Mouse (Mus musculus): ENCODE measurements at regions not wholly inside any gene's neighbourhood (a gene's known extent, or its start where the extent isn't known, plus 50 kb on each side); places are given as distances from the start of the nearest gene placed in this dataset.

DNA sequence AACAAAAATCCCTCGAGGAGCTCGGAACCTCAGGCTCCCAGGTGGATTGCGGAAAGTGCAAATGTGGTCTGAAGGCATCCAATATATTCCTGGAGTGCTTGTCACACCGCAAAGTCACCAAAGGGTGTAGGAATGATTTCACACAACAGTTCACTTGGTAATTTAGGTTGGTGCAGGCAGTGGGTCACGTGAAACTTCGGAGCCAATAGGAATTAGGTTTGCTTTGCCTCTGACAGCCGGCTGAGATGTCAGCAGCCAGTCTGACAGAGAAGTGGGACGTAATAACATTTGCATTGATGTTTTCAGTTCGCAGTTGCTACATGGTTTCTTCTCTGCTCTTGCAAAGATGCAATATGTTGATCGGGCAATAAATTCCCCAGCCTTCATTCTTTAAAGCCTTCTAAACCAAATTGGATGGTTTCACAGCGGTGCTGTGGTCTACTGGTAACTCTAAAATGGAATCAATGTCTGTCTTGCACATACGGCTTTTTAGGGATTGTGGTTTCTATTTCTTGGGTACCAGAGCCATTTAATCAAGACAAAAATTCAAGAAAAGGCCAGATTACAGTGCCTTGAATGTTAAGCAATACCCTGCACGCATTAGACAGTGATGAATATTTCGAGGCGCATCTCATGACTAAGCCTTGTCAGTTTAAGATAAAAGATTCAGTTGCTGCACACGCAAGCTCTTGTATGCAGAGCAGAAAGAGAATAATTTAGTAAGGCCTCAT is 149.2 kb downstream of the Mtx2 start:
- ATAC-seq (ENCODE audit: poor library complexity, severe bottlenecking): no peak

DNA sequence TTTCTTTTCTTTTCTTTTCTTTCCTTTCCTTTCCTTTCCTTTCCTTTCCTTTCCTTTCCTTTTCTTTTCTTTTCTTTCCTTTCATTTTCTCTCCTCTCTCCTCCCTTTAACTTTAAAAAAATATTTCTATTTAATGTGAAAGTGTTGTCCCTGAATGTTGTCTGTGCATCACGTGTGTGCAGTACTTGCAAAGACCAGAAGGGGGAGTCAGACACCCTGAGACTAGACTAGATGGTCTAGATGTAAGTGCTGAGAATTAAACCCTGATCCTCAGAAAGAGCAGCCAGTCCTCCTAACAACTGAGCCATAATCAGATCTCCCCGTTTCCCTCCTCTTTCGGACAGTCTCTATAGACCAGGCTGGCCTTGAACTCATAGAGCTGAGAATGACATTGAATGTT is 151.7 kb downstream of the Mtx2 start:
- no peak for ATAC-seq (ENCODE audit: poor library complexity, severe bottlenecking)

DNA sequence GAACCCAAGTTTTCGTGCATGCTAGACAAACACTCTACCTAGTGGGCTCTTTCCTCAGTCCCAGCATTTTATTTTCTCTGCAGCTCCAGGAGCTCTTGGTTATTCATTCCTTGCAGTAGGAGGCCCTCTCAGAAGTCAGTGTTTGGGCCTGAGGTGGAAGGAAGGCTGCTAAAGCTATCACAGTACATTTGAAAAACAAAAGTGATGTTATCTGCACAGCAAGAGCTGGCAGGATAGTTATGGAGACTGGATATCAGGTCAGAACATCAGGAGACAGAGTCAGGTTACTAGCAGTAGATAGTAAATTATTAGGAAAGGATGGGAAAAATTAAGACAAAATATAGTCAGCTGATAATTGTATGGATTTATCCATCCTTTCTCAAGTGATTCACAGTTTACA is 152.2 kb downstream of the Mtx2 start:
- ATAC-seq (ENCODE audit: poor library complexity, severe bottlenecking): no peak

DNA sequence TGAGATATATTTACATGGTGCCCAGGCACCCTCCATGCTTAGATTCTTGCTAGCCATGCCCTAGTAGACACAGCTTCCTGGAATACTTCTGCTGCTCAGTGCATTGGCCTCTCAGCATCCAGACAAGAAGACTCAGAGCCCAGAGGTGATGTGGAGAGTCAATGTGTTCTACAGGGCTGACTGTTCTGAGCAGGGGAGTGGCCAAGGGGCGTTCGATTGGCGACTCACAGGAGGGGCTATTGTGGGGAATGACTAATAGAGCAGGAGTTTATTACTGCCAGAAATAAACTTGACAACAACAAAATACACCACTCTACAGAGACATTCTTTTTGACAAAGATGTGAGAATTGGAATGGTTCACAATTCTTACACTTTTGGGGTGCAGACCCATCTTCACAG is 156.3 kb downstream of the Mtx2 start:
- no peak for ATAC-seq (ENCODE audit: poor library complexity, severe bottlenecking)

DNA sequence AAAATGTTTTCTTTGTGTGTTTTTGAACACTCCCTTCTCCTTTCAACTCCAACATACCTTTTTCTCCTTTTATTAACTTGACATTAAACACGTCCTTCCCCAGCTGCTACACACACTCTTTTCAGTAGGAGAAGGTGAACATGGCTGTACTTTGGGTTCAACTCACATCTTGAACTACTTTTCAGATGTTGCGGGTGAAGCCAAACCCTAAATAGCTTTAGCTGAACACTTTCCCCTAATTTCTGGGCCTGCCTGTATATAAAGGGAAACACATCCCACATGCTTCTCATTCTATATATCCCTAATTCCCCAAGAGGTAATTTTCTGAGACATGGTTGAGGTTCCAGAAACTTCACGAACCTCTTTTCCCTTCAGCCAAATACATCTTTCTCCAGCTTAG is 168.2 kb downstream of the Mtx2 start:
- ATAC-seq (ENCODE audit: poor library complexity, severe bottlenecking): no peak

DNA sequence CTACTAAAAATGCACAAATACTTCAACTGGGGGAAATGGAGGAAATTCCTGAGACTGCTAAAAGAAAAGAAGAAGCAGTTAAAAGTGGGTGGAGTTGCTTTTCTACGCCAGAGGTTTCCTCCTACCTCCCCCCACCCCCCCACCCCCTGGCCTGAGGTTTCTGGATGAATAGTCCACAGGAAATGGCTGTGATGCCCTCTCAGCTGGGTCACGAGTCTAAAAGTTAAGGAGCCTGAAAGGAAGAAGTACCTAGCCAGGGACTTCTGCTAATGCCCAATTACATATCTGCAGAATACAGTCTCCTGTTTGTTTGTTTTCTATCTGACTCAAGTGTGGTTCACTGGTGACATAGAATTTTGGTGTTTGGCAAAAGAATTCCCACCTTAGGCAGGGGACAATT is 169.4 kb downstream of the Mtx2 start:
- ATAC-seq (ENCODE audit: poor library complexity, severe bottlenecking): no peak

DNA sequence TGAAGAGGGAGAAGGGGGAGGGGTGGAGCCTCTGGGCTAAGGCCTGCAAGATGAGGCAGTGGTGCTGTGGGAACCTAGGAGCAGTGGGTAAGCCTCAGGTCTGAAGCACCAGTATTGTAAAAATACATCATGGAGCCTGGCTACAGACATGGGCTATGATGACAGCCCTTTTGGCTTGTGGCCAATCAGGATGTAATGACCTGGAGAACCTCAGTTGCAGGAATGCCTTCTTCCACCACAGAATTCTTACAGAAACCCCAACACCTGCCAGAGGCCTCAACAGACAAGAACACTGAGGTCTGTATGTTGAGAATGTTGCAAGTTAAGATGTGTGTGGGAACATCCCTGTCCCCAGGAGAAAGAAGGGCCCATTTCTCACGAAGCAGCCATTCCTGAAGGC is 172.1 kb downstream of the Mtx2 start:
- no peak for ATAC-seq (ENCODE audit: poor library complexity, severe bottlenecking)

DNA sequence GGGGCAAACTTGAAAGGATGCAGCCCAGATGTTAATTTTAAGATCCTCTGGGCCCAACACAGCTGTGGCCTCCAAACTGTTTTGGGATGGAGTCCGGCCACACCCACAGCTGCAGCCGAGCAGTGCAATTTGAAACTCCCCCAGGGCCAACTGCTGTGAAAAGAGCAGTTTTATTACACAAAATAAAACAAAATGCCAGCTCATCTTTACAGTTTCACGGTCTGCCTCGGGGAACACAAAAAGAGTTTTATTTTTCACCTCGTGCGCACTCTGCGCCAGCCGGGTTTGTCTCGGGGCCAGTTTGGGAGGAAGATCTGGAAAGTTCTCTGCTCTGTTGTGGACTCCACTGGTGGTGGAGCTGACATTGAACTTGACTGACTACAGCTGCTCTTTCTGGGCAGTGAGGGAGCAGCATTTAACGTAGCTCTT is 174.8 kb downstream of the Mtx2 start:
- ATAC-seq (ENCODE audit: poor library complexity, severe bottlenecking): no peak

DNA sequence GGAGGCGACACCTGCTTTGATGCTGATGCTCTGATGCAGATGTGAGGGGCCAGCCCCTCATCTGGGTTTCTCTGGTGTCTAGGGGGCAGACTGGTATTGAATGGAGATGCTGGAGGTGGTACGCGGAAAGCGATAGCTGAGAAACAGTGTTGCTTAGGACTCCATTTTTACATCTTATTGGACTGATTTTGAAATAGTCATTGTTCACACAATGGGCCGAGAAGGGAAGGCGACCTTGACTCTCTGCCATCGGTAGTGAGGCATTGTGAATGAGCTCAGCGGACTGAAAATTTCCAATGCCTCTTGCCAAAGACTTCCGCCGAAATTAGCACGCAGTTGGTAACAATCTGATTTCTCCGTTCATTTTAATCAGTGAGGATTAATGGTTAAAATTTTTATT is 177.0 kb downstream of the Mtx2 start:
- ATAC-seq (ENCODE audit: poor library complexity, severe bottlenecking): no peak

DNA sequence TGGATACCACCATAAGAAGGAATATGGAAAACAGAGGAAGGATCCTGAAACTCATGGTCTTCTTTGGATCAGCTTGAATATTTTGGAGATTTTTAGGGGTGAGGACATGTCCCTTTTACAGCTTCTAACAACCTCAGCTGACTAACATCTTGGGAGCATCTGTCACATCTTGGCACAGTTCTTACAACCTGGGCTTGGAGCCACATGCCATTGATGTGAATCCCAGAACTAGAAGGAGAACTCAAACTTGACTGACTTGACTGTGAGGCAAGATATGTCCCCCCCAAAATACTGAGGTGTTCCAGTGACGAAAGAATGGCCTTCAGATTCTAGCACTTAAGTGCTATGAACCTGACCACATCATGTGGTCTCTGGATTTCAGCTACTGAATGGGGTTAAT is 182.5 kb downstream of the Mtx2 start:
- ATAC-seq (ENCODE audit: poor library complexity, severe bottlenecking): no peak

DNA sequence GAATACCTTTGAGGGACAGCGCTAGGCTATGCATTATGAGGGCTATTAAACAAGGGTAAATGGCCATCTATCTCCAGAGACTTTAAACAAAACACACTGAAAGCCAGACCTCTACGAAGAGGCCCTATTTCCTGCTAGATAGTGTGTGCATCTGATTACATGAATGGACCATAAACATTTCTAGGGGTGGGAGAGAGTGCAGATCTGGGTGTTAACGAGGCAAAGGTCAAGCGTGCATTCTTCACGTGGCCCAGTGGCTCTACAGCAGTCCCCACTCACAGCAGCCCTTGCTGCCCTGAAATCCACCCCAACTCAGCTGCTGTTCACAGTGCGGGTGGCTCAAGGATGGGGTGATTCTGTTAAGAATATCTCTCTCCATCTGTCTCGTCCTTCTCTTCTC is 185.0 kb downstream of the Mtx2 start:
- ATAC-seq (ENCODE audit: poor library complexity, severe bottlenecking): no peak

DNA sequence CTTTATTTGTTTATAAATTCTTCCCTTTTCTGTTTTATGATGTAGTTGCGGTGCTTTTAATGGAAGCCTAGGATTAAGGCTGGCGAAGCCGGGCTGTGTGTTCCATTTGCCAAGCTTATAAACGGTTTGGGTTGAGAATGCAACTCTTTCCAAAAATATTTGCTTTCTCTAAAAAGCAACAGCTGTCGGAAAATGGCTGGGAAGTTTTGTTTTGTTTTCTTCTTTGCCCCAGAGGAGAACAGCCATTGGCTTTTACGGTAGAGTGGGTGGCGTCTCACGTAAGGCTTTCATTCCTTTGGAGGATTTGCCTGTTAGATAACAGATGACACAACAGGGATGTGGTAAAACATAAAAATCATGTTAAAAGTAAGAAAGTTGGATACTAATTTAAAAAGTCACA is 186.4 kb downstream of the Mtx2 start:
- no peak for ATAC-seq (ENCODE audit: poor library complexity, severe bottlenecking)

DNA sequence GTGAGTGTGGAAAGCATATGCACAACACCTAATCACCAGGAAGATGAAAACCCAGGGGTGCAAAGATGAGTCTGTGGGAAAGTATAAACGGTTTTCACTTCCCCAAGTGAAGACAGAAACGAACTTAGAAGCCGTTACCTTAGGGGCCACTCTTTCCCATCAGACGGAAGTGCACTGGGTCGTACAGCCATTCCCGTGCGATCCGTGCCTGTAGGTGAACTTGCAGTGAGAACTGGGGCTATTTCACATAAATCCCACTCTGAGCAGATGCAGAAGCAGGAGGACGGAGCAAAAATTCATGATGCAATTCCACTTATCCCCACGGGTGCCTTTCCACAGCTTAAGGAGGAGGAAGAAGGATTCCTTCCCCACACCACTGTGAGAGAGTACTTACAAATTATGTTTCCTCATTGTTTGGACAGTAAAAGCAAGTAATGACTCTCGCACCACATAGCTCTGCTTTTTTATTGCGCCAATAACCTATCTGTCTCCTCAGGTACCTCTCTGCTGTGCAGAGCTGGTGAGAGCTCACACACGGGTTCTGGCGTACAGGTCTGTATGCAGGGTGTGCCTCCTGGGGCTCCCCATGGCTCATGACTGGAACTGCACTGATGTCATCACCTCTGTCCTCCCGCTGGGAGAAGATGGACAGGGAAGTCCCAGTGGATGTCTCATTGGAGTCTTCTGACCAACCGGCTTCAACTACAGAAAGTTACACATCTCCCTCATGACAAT is 189.6 kb downstream of the Mtx2 start:
- no peak for ATAC-seq (ENCODE audit: poor library complexity, severe bottlenecking)

DNA sequence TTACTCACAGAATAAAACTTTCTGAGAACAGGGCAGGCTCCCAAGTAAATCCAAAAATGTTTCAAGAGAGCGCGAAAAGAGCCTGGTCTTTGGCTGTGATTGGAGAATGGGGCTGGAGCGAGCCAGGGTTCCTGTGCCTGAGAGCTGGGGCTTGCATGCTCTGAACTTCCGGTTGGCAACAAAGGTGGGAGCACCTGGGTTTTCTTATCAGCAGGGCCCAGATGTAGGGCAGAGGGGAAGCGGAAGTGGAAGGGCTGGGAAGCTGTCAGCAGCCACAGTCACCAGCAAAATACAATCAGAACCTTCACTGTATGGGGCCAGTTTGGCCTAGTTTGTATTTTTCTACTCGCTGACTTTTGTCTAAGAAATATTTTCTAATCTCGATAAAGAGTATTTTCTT is 193.9 kb downstream of the Mtx2 start:
- no peak for ATAC-seq (ENCODE audit: poor library complexity, severe bottlenecking)

DNA sequence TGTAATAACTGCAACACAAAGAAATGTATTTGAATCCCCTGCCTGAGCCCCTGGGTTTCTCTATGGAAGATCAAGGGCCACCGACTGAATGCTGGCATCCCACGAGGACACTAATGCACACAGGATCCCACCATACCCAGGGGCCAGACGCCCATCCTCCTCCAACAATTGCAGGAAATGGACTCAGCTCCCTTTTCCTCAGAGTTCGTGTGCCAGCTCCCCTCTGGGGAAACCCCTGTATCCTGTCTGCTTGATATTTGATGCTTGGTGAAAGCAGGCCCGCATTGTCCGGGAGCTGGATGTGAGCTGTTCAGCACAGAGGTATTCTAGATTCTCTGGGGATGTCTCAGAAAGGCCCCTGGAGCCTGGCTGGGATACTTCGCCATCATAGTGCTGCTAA is 196.0 kb downstream of the Mtx2 start:
- ATAC-seq (ENCODE audit: poor library complexity, severe bottlenecking): no peak

DNA sequence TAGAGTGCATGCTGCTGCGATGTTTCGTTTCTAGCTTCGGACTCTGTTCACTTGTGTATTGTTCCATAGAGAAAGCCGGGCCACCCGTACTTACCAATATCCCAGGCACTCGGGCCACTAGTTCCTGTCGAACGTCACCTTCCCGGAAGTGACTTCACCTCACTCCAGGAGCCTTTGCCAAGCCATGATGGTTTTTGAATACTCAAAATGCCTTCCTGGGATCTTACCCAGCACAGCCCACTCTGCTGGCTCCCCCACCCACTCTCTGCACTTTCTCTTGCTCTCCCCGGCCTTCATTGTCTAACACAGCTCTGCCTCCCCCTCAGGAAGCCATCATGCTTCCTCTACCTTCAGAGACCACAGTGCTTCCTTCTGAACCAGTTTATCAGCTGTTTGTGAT is 202.5 kb downstream of the Mtx2 start:
- ATAC-seq (ENCODE audit: poor library complexity, severe bottlenecking): no peak

DNA sequence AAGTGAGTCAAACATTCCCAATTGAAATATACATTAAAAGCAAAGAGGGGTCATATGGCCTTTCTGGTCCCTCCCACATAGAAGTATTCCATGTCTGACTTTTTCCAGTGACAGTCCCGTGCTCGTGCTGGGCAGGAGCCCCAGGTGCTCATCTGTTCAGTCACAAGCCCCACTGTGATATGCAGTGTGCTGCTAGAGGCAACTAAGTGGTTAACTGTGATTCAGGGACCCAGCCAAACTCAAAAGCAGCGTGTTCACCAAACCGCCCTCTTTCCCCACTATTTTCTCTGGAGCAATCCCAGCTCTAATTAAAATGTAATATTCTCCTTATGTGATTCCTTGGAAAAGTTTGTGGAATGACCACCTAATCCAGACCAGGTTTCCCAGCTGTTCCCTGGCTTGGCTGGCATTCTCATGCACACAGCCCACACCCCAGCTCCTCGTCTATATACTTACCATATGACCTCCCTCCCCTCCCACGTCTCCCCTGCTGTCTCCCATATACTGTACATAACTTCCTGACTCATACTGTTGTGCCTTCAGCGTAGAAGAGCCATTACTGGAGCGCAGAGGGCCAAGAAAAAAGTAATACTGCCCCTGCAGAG is 203.6 kb downstream of the Mtx2 start:
- ATAC-seq (ENCODE audit: poor library complexity, severe bottlenecking): no peak

DNA sequence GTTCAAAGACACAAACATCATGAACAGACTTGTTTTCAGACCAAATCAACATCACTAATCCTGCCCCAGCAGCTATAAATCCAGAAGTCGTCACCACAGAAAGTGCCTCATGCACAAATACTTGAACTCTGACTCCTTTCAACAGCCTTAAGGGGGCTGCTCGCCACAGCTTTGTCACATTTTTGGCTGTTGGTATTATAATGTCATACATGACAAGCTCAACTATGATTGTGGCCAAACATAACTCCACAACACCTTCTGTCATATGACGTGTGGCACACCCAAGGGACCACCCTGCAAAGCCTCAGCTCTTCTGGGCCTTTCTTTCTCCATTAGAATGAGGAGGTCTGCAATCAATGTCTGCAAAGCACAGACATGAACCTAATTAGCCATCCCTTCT is 209.1 kb downstream of the Mtx2 start:
- no peak for ATAC-seq (ENCODE audit: poor library complexity, severe bottlenecking)

DNA sequence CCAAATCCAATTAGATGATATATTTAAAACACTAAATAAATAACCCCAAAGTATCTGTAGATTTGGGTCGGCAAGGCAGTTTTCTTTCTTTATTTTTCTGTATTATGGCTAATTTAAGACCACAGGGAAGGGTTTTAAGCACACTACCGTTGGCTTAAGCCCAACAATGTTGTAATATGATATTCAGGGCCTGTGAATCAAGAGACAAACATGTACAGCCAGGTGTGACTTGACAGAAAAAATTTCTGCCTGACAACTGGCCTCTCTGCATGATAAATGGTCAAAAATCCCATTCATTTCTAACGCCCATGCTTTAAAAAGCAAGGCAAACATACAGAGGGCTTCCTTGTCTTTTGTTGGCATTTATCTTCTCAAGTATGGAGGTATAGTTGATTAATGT is 213.5 kb downstream of the Mtx2 start:
- ATAC-seq (ENCODE audit: poor library complexity, severe bottlenecking): no peak

DNA sequence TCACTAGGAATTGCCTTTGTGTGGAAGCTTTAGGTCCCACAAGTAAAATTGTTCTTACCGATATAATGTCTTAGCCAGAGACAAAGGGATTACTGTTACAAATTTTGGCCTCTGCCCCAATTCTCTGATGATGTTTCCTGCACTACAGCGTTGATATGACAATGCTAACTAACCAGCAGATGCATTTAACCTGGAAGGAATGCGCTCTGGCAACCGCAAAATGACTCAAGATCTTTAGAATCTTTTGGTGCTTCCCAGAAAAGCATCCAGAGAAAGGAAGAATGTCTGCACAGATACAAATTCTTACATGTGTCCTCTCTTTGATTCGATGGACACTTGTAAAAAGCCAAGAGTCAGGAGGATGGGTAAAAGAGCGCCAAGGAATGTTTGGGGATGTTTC is 221.3 kb downstream of the Mtx2 start:
- ATAC-seq (ENCODE audit: poor library complexity, severe bottlenecking): no peak

DNA sequence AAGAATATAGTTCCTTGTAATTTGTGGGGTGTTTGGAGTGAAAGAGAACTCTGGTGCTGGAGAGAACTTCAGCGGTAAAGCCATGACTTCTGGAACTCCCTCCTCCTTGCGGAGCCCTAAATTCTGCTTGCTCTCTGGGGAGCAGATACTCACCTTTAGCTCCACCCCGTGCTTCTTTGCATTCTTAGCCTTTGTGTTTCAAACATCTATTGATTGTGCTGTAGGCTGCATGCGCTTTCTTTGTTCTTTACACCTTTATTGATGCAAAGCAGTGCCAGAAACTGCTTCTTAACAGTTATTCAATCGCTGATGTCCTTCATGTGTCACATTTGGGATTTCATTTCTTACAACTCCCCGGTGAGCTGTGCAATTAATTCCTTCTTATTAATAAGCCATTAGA is 222.5 kb downstream of the Mtx2 start:
- no peak for ATAC-seq (ENCODE audit: poor library complexity, severe bottlenecking)

DNA sequence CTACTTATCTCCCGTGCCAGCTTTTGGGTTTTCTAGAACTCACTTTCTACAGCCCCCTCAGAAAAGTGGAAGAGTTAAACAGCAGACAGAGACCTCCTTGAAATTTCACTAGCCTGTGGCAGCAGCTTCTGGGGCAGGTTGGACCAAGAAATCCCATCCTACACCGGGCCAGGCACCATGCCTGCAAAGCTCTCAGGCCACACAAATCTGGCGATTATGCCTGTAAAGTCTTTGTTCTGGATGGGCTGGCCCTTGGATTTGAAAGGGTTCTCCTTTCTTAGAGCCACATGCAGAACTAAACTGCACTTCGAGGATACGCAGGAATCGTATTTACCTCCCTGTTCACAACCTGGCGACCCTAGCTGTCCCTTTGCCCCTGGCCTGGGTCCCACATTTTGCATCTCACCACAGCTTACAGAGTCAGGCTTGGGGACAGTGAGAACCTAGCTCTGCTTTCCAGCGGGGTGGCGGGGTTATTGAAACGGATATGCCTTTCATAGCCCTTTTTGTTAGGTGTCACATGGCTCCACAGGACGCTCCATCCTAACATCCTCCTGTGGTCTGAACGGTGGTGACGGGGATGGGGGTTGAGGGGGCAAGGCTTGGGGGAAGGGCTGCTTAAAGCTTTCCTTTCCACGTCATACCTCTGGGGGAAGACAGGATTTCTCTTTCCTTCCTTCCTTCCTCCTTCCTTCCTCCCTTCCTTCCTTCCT is 229.0 kb downstream of the Mtx2 start:
- no peak for ATAC-seq (ENCODE audit: poor library complexity, severe bottlenecking)
